Mouse (Mus musculus): ENCODE data around the gene Azin2.

DNA sequence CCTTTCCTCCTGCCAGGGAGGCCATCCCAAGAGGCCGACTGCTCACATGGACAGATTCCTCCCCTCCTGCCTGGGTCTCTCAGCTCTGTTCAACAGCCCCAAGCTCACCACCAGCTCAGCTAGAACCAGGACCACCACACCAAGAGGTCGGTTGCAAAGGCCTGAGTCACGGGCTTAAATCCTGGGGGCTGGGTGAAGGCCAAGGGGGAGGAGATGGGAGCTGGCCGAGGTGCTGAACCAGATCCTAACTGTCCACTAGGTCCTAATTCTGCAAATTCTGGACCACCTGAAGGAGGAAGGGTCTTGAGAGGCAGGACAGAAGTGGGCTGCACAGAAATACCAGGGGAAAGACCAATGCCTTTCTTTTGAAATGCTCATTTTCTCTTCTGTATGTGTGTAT lies 48.4 kb downstream of the Azin2 start:
- TF ChIP-seq CTCF (IDR thresholded peaks at IDR 0.05; ENCODE audit: extremely low read depth, insufficient read depth, insufficient read length, insufficient replicate concordance), result no peak
- TF ChIP-seq POLR2A (IDR thresholded peaks at IDR 0.05; ENCODE audit: low read depth, low read length), result no peak
